Comparison of ENCODE assay signal across 8 mouse cellular contexts in genomic region chr4:82506731-82507331, GRCm38 (mm10).
DNase-seq lines count a peak whose midpoint lies in the region; ATAC-seq and TF ChIP-seq lines count a peak whose summit lies in the region.

No protein-coding gene starts in this region.

- H3K4me3 ChIP-seq in gastrocnemius, adult 2 months = peak overlapping the region; percentile 98
- peak overlapping the region; percentile 57 for H3K4me3 ChIP-seq in embryonic fibroblast, embryonic 13.5 days (ENCODE audit: insufficient read depth, low read length)
- peak overlapping the region; percentile 81 for H3K4me3 ChIP-seq in hindbrain, postnatal 0 days (ENCODE audit: low read length)
- H3K4me3 ChIP-seq in liver, embryonic 12.5 days = peak overlapping the region; percentile 63
- peak overlapping the region; percentile 91 for H3K4me3 ChIP-seq in neural tube, embryonic 13.5 days

- peak overlapping the region; percentile 74 for H3K4me2 ChIP-seq in hindbrain, postnatal 0 days (ENCODE audit: low read depth, low read length)
- H3K4me2 ChIP-seq in liver, embryonic 12.5 days = peak overlapping the region; percentile 68
- peak overlapping the region; percentile 77 for H3K4me2 ChIP-seq in neural tube, embryonic 13.5 days

- CTCF ChIA-PET in Patski (lab: Charles Lee) = interaction anchor here (1.1 to 2.1 kb wide), 2 partner anchors 83 to 189 kb away, joined by 3 to 5 read pairs; no protein-coding TSS in a partner anchor

- peak; percentile 53; the same call in 1 of the 2 replicates for TF ChIP-seq POLR2A in embryonic fibroblast, embryonic 13.5 days (IDR thresholded peaks at IDR 0.05; ENCODE audit: low read depth, low read length)

- H3K9ac ChIP-seq in hindbrain, postnatal 0 days (replicated peaks; ENCODE audit: low read length) = peak overlapping the region; percentile 99
- peak overlapping the region; percentile 62 for H3K9ac ChIP-seq in liver, embryonic 12.5 days
- peak overlapping the region; percentile 99 for H3K9ac ChIP-seq in neural tube, embryonic 13.5 days

- WGBS in hindbrain, postnatal 0 days = 0% methylated on average over 25 of the region's 30 CpGs
- 1% methylated on average over 27 of the region's 30 CpGs for WGBS in liver, embryonic 12.5 days (ENCODE audit: insufficient replicate concordance)
- under 1% methylated on average over 30 of the region's 30 CpGs for WGBS in neural tube, embryonic 13.5 days

- intact Hi-C loops in gastrocnemius, adult 2 months (cut with DNase I) = loop anchor here (5.0 to 10.0 kb wide), 5 partner anchors 80 to 942 kb away; no protein-coding TSS in a partner anchor

- DNase-seq in gastrocnemius, adult 2 months = peak; percentile 54
- no peak for DNase-seq in gastrocnemius, postnatal 25 days
- no peak for DNase-seq in Patski (ENCODE audit: low read depth, low spot score)
- DNase-seq in hindbrain, postnatal 0 days (ENCODE audit: low spot score) = peak; percentile 90
- DNase-seq in spleen, postnatal 36 days (ENCODE audit: low spot score in 2 of 2) = no peak

- no peaks in the 10 kb centered on the region for H3K9me3 ChIP-seq in hindbrain, postnatal 0 days (ENCODE audit: low read length)
- H3K9me3 ChIP-seq in liver, embryonic 12.5 days (replicated peaks) = no peaks in the 10 kb centered on the region
- no peaks in the 10 kb centered on the region for H3K9me3 ChIP-seq in neural tube, embryonic 13.5 days

- H3K4me1 ChIP-seq in embryonic fibroblast, embryonic 13.5 days (ENCODE audit: control insufficient read depth, insufficient read depth, low read length) = peaks cover 8% of the 10 kb centered on the region; the same call in 1 of the 2 replicates
- H3K4me1 ChIP-seq in hindbrain, postnatal 0 days (ENCODE audit: insufficient read depth, low read length) = peaks cover 4% of the 10 kb centered on the region; the same call in 1 of the 2 replicates
- peaks cover 17% of the 10 kb centered on the region for H3K4me1 ChIP-seq in liver, embryonic 12.5 days
- H3K4me1 ChIP-seq in neural tube, embryonic 13.5 days (replicated peaks) = peaks cover 49% of the 10 kb centered on the region

- peak; percentile 31 for ATAC-seq in Patski
- ATAC-seq in hindbrain, postnatal 0 days = peak; percentile 76
- peak; percentile 45 for ATAC-seq in liver, embryonic 12.5 days
- ATAC-seq in neural tube, embryonic 13.5 days (ENCODE audit: low read depth) = peak; percentile 77

- H3K27ac ChIP-seq in gastrocnemius, adult 2 months = peak overlapping the region; percentile 100
- H3K27ac ChIP-seq in embryonic fibroblast, embryonic 13.5 days (ENCODE audit: insufficient read depth, low read length) = peak overlapping the region; percentile 54
- H3K27ac ChIP-seq in hindbrain, postnatal 0 days = peak overlapping the region; percentile 98
- peak overlapping the region; percentile 89 for H3K27ac ChIP-seq in liver, embryonic 12.5 days
- H3K27ac ChIP-seq in neural tube, embryonic 13.5 days (replicated peaks) = peak overlapping the region; percentile 99

- no peak for TF ChIP-seq CTCF in gastrocnemius, adult 2 months (IDR thresholded peaks at IDR 0.05)
- no peak for TF ChIP-seq CTCF in Patski (IDR thresholded peaks at IDR 0.05)
- TF ChIP-seq CTCF in embryonic fibroblast, embryonic 13.5 days (IDR thresholded peaks at IDR 0.05; ENCODE audit: borderline replicate concordance, insufficient read depth, low read length) = no peak
- no peak for TF ChIP-seq CTCF in hindbrain, postnatal 0 days (IDR thresholded peaks at IDR 0.05; ENCODE audit: low read depth)

- POLR2A ChIA-PET in Patski (lab: Charles Lee) = interaction anchor here (1.3 to 1.4 kb wide), 2 partner anchors 60 to 106 kb away, joined by 3 to 9 read pairs; no protein-coding TSS in a partner anchor

- in situ Hi-C loops in Patski (cut with MboI; ENCODE audit: low pct_unique_long_range_greater_than_20kb) = loop anchor here (25.0 kb wide), 1 partner anchor 345 kb away; no protein-coding TSS in a partner anchor

- no peaks in the 10 kb centered on the region for H3K27me3 ChIP-seq in Patski
- H3K27me3 ChIP-seq in hindbrain, postnatal 0 days (ENCODE audit: insufficient read depth, low read length) = no peaks in the 10 kb centered on the region
- peaks cover 86% of the 10 kb centered on the region for H3K27me3 ChIP-seq in liver, embryonic 12.5 days (replicated peaks)
- H3K27me3 ChIP-seq in neural tube, embryonic 13.5 days = peaks cover 4% of the 10 kb centered on the region; the same call in 1 of the 2 replicates

- no peaks in the 10 kb centered on the region for H3K36me3 ChIP-seq in hindbrain, postnatal 0 days (ENCODE audit: insufficient read depth, low read length)
- no peaks in the 10 kb centered on the region for H3K36me3 ChIP-seq in liver, embryonic 12.5 days
- no peaks in the 10 kb centered on the region for H3K36me3 ChIP-seq in neural tube, embryonic 13.5 days

Comparison
In these comparisons a context has a peak if more than half of its experiments do, and no peak if none do; other contexts are left out.
1. DNase-seq: peak in gastrocnemius, adult 2 months (single experiment) and hindbrain, postnatal 0 days (single experiment); none in gastrocnemius, postnatal 25 days (single experiment), Patski (single experiment) and spleen, postnatal 36 days (0 of 2).
2. Peak in every context shown above with its lines, with median percentiles within 50 percentile points of each other: H3K27ac ChIP-seq, H3K4me3 ChIP-seq, ATAC-seq, H3K4me2 ChIP-seq and H3K9ac ChIP-seq.